Mouse (Mus musculus) lung, embryonic 15.5 days (tissue): Measurements from ENCODE around the gene Upf1. TPM values are rescaled to one million over a fixed set of nuclear protein-coding genes. Genes with fewer than 3 reads are reported as not detected.

Experiments
- ATAC-seq: fragments of 200-750 bp; cut with Nextera tagmentation; 2 replicates; pipeline ENCODE4 v1.8.0; 2017; ENCODE audit warnings: moderate number of reproducible peaks, borderline replicate concordance; ENCODE audit not compliant: low FRiP score, low TSS enrichment; ENCODE audit errors: extremely low read depth
- H3K27ac ChIP-seq: fragments of 300-500 bp; sonication (generic); 2 replicates; pipeline ENCODE4 v1.5.1; 2015; ENCODE audit warnings: moderate library complexity, mild to moderate bottlenecking, inconsistent platforms
- H3K27me3 ChIP-seq: fragments of 300-500 bp; sonication (generic); 2 replicates; pipeline ENCODE4 v1.6.1; 2015; ENCODE audit warnings: inconsistent platforms
- H3K36me3 ChIP-seq: fragments of 300-500 bp; sonication (generic); 2 replicates; pipeline ENCODE4 v1.6.1; 2015; ENCODE audit warnings: inconsistent platforms
- H3K4me1 ChIP-seq: fragments of 300-500 bp; sonication (generic); 2 replicates; pipeline ENCODE4 v1.6.1; 2015; ENCODE audit warnings: inconsistent platforms
- H3K4me2 ChIP-seq: fragments of 300-500 bp; sonication (generic); 2 replicates; pipeline ENCODE4 v1.6.1; 2015; ENCODE audit warnings: inconsistent platforms, mild to moderate bottlenecking, moderate library complexity
- H3K4me3 ChIP-seq: fragments of 300-500 bp; sonication (generic); 2 replicates; pipeline ENCODE4 v1.5.1; 2015; ENCODE audit warnings: mild to moderate bottlenecking, inconsistent platforms
- H3K9ac ChIP-seq: fragments of 300-500 bp; sonication (generic); 2 replicates; pipeline ENCODE4 v1.6.1; 2015; ENCODE audit warnings: inconsistent platforms
- H3K9me3 ChIP-seq: fragments of 300-500 bp; sonication (generic); 2 replicates; pipeline ENCODE4 v1.6.1; 2016; ENCODE audit warnings: inconsistent platforms
- WGBS: fragments of 180-500 bp; shearing (Covaris S2); methylation state at CpG from one replicate; pipeline ENCODE4 v1.1.7; 2015; 5-methylcytosine and 5-hydroxymethylcytosine counted together
- polyA plus RNA-seq: library from polyadenylated mRNA; unstranded; fragments of >200 nt; fragmentation: Nextera tagmentation; extraction: Ambion mirVana; gene quantifications from 2 replicates; pipeline ENCODE4 v1.2.1, GENCODE M21; 2015

Gene Upf1
- polyA plus RNA-seq, 1 experiment from 2014 or later, result 17.3 TPM

DNA sequence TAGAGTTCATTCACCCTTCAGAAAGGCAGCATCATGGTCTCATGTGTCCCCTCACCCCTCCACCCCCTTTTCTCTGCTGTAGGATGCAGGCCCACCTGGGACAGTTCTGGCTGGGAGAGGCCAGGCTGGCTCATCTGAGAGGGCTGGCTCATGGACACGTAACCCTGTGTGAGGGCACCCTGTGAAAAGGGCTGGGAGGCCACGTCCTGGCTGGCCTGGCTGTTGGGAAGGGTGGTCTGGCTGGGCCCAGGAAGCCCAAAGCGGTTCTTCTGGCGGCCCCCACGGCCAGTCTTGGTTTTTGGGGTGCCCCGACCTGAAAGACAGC, 20.2 kb downstream of the Upf1 start:
- Histone ChIP-seq H3K27me3 (no peaks in the 10 kb centered on the region), H3K4me2 (no peak overlapping the region), H3K4me3 (no peak overlapping the region), H3K27ac (no peak overlapping the region), H3K9ac (no peak overlapping the region), H3K36me3 (peaks cover 66% of the 10 kb centered on the region), H3K9me3 (no peaks in the 10 kb centered on the region), H3K4me1 (peaks cover 18% of the 10 kb centered on the region)
- no peak for ATAC-seq
- 93% methylated on average over 6 of the region's 6 CpGs for WGBS

GRCm38 (mm10) chr8:70332070-70332877, 20.8 kb downstream of the Upf1 start:
- Histone ChIP-seq H3K4me1 (peaks cover 18% of the 10 kb centered on the region), H3K9ac (no peak overlapping the region), H3K4me2 (no peak overlapping the region), H3K27me3 (no peaks in the 10 kb centered on the region), H3K36me3 (peaks cover 61% of the 10 kb centered on the region), H3K4me3 (no peak overlapping the region), H3K9me3 (no peaks in the 10 kb centered on the region), H3K27ac (no peak overlapping the region)
- peak; percentile 55; the same call in 1 of the 2 replicates for ATAC-seq
- WGBS, result 29% methylated on average over 40 of the region's 41 CpGs

DNA sequence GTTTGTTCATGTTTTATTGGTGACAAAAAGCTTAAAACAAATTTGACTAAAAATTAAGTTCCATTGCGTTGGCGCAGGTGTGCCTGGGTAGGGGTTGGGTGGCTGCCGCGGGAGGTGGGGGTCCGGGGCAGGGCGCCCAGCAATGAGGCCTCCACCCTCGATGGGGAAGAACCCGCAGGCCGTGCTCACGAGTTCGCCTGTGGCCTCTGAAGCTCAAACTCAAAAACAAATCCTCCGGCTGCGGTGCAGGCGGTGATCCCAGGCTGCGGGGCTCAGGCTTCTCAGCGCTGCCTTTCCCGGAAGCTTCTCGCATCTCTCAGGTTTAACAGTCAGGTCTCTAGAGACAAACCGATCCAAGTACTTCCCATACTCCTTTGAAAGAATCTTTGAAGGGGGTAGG, 21.6 kb downstream of the Upf1 start:
- Histone ChIP-seq H3K27ac (no peak overlapping the region), H3K36me3 (peaks cover 53% of the 10 kb centered on the region), H3K4me3 (no peak overlapping the region), H3K27me3 (no peaks in the 10 kb centered on the region), H3K4me1 (peaks cover 18% of the 10 kb centered on the region), H3K4me2 (no peak overlapping the region), H3K9me3 (no peaks in the 10 kb centered on the region), H3K9ac (no peak overlapping the region)
- 70% methylated on average over 19 of the region's 19 CpGs for WGBS
- ATAC-seq, result no peak

GRCm38 (mm10) chr8:70330741-70331364, 22.2 kb downstream of the Upf1 start:
- H3K9me3 ChIP-seq, result no peaks in the 10 kb centered on the region
- peaks cover 47% of the 10 kb centered on the region for H3K36me3 ChIP-seq
- 31% methylated on average over 53 of the region's 53 CpGs for WGBS
- peaks cover 18% of the 10 kb centered on the region for H3K4me1 ChIP-seq
- no peaks in the 10 kb centered on the region for H3K27me3 ChIP-seq
- peak overlapping the region; percentile 43 for H3K4me2 ChIP-seq
- peak overlapping the region; percentile 17 for H3K4me3 ChIP-seq
- no peak overlapping the region for H3K27ac ChIP-seq
- peak; percentile 71 for ATAC-seq
- no peak overlapping the region for H3K9ac ChIP-seq

DNA sequence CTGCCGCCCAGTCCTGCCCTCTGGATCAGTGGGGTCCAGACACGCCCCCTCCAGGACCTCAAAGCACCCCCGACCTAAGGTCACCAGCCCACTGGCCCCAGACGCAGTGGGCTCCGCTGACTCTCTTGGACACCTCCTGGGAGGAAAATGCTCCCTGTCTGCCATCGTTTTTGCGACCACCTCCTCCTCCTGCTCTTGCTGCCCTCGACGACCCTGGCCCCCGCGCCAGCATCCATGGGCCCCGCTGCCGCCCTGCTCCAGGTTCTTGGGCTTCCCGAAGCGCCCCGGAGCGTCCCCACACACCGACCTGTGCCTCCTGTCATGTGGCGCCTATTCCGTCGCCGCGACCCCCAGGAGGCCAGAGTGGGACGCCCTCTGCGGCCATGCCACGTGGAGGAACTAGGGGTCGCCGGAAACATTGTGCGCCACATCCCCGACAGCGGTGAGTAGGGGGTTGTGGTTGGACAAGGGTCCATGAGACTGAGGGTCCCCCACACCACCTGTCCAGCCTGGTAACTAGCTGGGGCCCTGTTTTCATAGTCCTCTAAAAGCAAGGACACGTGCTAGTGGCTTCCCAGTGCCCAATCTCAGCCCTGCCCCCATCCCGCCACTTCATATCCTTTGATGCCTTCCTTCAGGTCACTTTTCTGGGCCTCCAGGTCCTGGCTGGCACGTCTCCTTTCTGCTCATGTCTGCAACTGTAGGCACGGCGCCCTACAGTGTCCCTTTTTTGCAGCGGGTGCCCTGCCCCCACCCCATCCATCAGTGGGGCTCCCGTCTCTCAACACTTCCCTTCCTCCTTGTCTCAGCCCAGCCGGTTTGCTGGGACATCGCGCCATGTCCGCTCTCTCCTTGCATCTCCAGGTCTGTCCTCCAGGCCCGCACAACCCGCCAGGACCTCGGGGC, 23.0 kb downstream of the Upf1 start:
- peaks cover 18% of the 10 kb centered on the region for H3K4me1 ChIP-seq
- no peaks in the 10 kb centered on the region for H3K27me3 ChIP-seq
- H3K4me2 ChIP-seq, result peak overlapping the region; percentile 43
- H3K27ac ChIP-seq, result no peak overlapping the region
- H3K4me3 ChIP-seq, result peak overlapping the region; percentile 17
- WGBS, result 6% methylated on average over 45 of the region's 45 CpGs
- H3K9ac ChIP-seq, result no peak overlapping the region
- peaks cover 39% of the 10 kb centered on the region for H3K36me3 ChIP-seq
- H3K9me3 ChIP-seq, result no peaks in the 10 kb centered on the region
- peak; percentile 11; the same call in 1 of the 2 replicates for ATAC-seq

GRCm38 (mm10) chr8:70329124-70329834, 23.8 kb downstream of the Upf1 start, which contains the start of gene Gdf1:
Gene Gdf1, plus strand, starts transcription at chr8:70329817.
- Histone ChIP-seq H3K9me3 (no peaks in the 10 kb centered on the region), H3K9ac (no peak within 1 kb of the TSS), H3K27ac (no peak within 1 kb of the TSS), H3K4me1 (peaks cover 18% of the 10 kb centered on the region), H3K4me2 (peak within 1 kb of the TSS; percentile 43), H3K27me3 (no peaks in the 10 kb centered on the region), H3K4me3 (peak within 1 kb of the TSS; percentile 17), H3K36me3 (peaks cover 31% of the 10 kb centered on the region)
- 28% methylated on average over 14 of the region's 14 CpGs for WGBS
- ATAC-seq, result no peak

GRCm38 (mm10) chr8:70327512-70327911, 25.6 kb downstream of the Upf1 start:
- Histone ChIP-seq H3K9me3 (no peaks in the 10 kb centered on the region), H3K4me2 (no peak overlapping the region), H3K27ac (no peak overlapping the region), H3K27me3 (no peaks in the 10 kb centered on the region), H3K36me3 (peaks cover 13% of the 10 kb centered on the region), H3K4me1 (peaks cover 18% of the 10 kb centered on the region), H3K4me3 (no peak overlapping the region), H3K9ac (no peak overlapping the region)
- no peak for ATAC-seq
- 88% methylated on average over 6 of the region's 6 CpGs for WGBS

DNA sequence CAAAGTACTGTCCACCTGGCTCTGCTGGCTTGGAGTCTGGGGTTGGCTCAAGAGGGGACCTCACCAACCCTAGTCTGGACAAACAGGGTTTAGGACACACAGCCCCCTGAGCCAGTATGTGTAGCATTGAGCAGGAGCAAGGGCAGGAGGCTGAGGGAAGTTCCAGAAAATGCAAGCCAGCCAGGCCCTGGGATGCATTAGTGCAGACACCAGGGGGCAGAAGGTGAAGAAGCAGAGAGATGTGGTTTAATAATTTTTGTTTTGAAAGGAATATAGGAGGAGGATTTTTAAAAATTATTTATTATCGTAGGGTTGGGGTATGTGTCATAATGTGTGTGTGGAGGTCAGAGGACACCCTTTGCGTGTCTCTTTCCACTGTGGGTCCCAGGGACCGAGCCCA, 29.4 kb downstream of the Upf1 start:
- Histone ChIP-seq H3K9me3 (no peaks in the 10 kb centered on the region), H3K27ac (no peak overlapping the region), H3K36me3 (no peaks in the 10 kb centered on the region), H3K4me3 (no peak overlapping the region), H3K4me2 (no peak overlapping the region), H3K4me1 (no peaks in the 10 kb centered on the region), H3K9ac (no peak overlapping the region), H3K27me3 (no peaks in the 10 kb centered on the region)
- ATAC-seq, result no peak
- WGBS, result 89% methylated on average over 3 of the region's 3 CpGs

DNA sequence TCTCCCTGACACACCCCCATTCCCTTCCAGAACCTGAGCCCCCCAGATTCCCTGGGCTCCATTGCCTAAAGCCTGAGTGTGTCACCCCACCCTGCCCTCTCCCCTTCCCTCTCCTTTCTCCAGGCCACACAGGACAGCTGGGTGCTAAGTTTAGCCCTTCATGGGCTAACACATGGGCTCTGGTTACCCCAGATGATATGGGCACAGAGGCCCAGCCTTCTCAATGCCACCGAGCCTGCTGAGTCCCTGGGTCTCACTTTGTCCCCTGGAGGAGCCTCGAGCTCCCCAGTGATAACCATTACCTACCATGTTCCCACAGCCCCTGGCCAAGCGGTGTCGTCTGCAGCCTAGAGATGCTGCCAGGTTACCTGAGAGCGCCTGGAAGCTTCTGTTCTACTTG, 35.2 kb downstream of the Upf1 start:
- H3K4me2 ChIP-seq, result no peak overlapping the region
- H3K4me3 ChIP-seq, result no peak overlapping the region
- H3K27ac ChIP-seq, result no peak overlapping the region
- no peaks in the 10 kb centered on the region for H3K9me3 ChIP-seq
- no peak for ATAC-seq
- H3K36me3 ChIP-seq, result peaks cover 10% of the 10 kb centered on the region
- 83% methylated on average over 5 of the region's 5 CpGs for WGBS
- H3K27me3 ChIP-seq, result no peaks in the 10 kb centered on the region
- H3K4me1 ChIP-seq, result peaks cover 27% of the 10 kb centered on the region
- H3K9ac ChIP-seq, result no peak overlapping the region

DNA sequence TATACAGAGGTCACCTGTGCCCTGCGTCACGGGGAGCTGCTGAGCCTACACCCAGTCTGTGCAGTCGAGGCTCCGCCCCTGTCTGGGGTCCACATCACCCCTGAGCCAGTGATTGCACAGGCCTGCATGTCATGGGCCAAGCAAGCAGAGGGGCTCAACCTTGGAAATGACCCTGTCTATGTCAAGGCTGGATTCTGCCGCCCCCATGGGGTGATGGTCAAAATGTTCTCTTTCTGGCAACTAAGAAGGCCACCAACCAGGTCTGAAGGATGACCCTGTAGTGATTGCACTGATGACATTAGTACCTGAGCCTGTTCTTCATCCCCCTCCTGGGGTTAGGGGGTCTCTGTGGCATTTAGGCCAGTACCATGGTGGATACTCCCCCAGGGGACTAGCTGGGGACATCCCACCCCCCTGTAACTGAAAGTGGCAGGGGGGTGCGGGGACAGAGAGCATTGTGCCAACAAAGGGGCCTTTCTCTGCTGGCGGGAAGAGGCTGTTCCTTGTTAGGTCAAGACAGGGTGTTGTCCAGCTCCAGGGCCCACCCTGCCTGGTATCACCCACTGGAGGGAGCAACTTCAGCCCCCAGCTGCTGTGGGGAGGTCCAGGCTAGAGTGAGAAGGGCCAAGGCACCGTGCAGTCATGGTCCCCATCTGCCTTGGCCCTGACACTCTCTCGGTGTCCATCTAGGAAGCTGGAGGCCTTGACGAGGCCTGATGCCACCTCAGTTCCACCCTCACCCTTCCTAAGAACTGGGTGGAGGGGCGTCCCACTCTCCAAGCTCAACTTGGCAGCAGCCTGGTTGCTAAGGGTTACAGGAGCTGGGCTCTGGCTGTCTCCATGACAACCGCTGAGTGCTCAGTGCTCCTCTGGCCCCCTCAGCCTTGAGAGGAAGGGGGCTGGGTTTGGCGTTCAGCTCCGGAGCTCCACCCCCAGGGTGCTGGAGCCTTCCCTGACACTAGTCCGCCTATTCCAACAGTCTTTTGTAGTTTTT, 36.3 kb downstream of the Upf1 start:
- no peak overlapping the region for H3K27ac ChIP-seq
- H3K9me3 ChIP-seq, result no peaks in the 10 kb centered on the region
- no peak overlapping the region for H3K9ac ChIP-seq
- H3K4me2 ChIP-seq, result peak overlapping the region; percentile 84
- no peaks in the 10 kb centered on the region for H3K27me3 ChIP-seq
- ATAC-seq, result peak; percentile 76
- peaks cover 20% of the 10 kb centered on the region for H3K36me3 ChIP-seq
- 13% methylated on average over 15 of the region's 15 CpGs for WGBS
- H3K4me3 ChIP-seq, result peak overlapping the region; percentile 48
- peaks cover 27% of the 10 kb centered on the region for H3K4me1 ChIP-seq
